Mouse (Mus musculus) urinary bladder, adult 2 months (tissue): ENCODE data around the gene Ctc1. TPM values are rescaled to one million over a fixed set of nuclear protein-coding genes. Genes with fewer than 3 reads are reported as not detected.

Experiments used
- polyA plus RNA-seq: library from polyadenylated mRNA; depleted of rRNA; stranded (reverse); fragments of >200 nt; gene quantifications from 2 replicates; pipeline ENCODE4 v1.2.3, GENCODE M21; 2012; rRNA removed

Gene Ctc1
- polyA plus RNA-seq, 1 experiment: 29.0 TPM

Other genes starting within 250 kb of the Ctc1 start
- 68.6 and 78.7 TPM in 2 replicates for gene Ndel1, start 144.1 kb upstream of the Ctc1 start, polyA plus RNA-seq
- 0.01 TPM in 1 of 2 replicates, not detected in the other for gene Rnf222, start 127.4 kb upstream of the Ctc1 start, polyA plus RNA-seq
- gene Rpl26, start 114.3 kb upstream of the Ctc1 start, polyA plus RNA-seq: 3,701 and 3,960 TPM in 2 replicates
- gene Odf4, start 88.8 kb upstream of the Ctc1 start, polyA plus RNA-seq: not detected in 2 replicates
- gene Arhgef15, start 58.4 kb upstream of the Ctc1 start, polyA plus RNA-seq: 7.9 and 10.6 TPM in 2 replicates
- gene Slc25a35, start 47.8 kb upstream of the Ctc1 start, polyA plus RNA-seq: 27.3 and 32.4 TPM in 2 replicates
- 31.8 and 39.0 TPM in 2 replicates for gene Rangrf, start 40.7 kb upstream of the Ctc1 start, polyA plus RNA-seq
- 9.3 and 11.1 TPM in 2 replicates for gene Pfas, start 7.5 kb upstream of the Ctc1 start, polyA plus RNA-seq
- 3.6 and 4.1 TPM in 2 replicates for gene Aurkb, start 29.7 kb downstream of the Ctc1 start, polyA plus RNA-seq
- 18.0 and 19.4 TPM in 2 replicates for gene Borcs6, start 43.8 kb downstream of the Ctc1 start, polyA plus RNA-seq
- 17.9 and 25.8 TPM in 2 replicates for gene Tmem107, start 54.9 kb downstream of the Ctc1 start, polyA plus RNA-seq
- 163 and 180 TPM in 2 replicates for gene Vamp2, start 72.6 kb downstream of the Ctc1 start, polyA plus RNA-seq
- 26.8 and 28.5 TPM in 2 replicates for gene Per1, start 79.3 kb downstream of the Ctc1 start, polyA plus RNA-seq
- gene Hes7, start 104.5 kb downstream of the Ctc1 start, polyA plus RNA-seq: 0.24 and 0.37 TPM in 2 replicates
- gene 9130213A22Rik, start 106.7 kb downstream of the Ctc1 start, polyA plus RNA-seq: 0.74 and 0.78 TPM in 2 replicates
- 4.2 and 5.4 TPM in 2 replicates for gene Aloxe3, start 110.0 kb downstream of the Ctc1 start, polyA plus RNA-seq
- gene Alox12b, start 141.1 kb downstream of the Ctc1 start, polyA plus RNA-seq: 0.03 TPM in 1 of 2 replicates, not detected in the other
- gene Alox8, start 181.9 kb downstream of the Ctc1 start, polyA plus RNA-seq: 0.14 and 0.60 TPM in 2 replicates
- 0.01 and 0.03 TPM in 2 replicates for gene Gucy2e, start 221.1 kb downstream of the Ctc1 start, polyA plus RNA-seq